Mouse (Mus musculus): Measurements from ENCODE around the gene Gm9970.

Gene Gm9970

DNA sequence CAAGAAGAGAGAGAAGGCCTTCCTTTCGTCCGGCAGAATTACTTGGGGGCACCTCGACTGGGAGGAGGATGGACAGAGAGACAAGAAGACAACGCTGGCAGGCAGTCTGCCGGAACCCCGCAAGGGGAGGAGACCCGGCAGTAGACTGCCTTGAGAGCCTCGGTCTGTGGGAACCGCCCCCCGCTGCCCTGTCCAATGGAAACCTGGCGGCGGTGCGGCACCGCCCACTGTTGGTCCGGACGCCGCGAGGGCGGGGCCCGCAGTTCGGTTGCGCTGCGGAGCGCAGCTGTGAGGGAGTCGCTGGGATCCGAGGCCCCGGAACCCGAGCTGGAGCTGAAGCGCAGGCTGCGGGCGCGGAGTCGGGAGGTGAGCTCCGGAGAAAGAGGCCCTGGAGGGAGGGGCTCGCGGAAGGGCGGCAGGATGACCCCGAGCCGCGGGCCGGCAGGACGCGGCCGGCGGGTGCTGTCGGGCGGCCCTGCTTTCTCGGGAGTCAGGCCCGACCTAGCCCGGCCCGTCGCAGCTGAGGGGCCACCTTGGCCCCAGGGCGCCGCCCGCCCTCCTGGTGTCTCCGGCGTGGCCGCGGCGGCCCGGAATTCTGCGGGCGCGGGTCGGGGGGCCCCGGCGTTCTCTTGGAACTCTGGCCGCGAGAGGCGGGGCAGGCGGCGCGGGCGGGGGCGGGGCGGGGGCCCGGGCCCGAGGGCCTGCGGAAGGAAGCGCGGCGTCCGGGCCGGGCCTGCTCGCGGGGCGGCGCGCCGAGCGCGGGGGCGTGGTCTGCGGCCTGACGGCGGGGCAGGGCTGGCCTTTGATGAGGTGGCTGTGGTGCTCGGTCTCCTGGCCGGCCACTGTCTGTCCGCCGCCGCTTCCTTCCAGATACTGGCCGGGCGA lies at the start of gene Gm9970, which contains the start of gene Nrbp1:
Gene Gm9970, minus strand, starts transcription at position 596 of the 885 bp plus-strand sequence.
Gene Nrbp1, plus strand, starts transcription at position 228 of the 885 bp plus-strand sequence.
- peak; percentile 94 for DNase-seq

DNA sequence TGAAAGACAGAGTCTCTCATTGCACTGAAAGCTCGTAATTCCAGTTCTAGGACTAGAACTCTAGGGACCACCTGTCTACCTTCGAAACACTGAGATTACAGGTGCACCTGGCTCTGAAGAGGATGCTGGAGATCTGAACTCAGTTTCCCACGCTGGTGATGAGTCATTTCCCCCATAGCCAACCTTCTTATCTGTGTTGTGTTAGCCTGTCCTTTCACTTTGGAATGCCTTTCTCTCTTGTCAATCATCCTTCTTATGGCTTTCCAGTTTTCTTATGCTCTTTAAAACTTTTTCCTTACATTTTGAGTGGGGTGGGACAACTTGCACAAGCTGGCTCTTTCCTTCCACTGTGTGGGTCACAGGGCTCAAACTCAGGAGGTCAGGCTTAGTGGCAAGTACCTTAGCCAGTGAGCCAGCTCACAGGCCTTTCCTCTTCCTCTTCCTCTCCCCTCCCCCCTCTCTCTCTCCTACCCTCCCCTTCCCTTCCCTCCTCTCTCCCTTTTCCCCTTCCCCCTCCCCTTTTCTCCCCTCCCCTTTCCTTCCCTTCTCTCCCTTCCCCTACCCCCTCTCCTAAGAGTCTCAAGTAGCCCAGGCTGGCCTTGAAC lies 48.7 kb upstream of the Gm9970 start:
- no peak for DNase-seq

DNA sequence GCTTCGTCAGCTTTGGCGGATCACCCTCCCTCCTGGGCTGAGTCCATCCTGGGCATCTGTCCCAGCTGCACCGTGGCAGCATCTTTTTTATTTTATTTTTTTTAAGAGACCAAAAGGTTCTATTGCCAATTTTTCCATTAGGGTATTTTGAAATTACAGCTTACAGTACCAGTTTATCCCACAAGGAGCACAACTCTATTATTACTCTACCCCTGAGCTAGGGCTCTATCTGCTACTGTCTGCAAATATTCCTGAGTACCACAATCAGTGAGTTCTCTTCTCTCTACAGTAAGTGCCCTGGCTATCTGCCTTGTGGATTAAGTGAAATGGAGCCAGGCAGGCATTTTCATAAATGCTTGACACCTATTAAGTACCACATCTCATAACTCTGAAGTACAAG lies 47.6 kb upstream of the Gm9970 start:
- DNase-seq, result no peak

DNA sequence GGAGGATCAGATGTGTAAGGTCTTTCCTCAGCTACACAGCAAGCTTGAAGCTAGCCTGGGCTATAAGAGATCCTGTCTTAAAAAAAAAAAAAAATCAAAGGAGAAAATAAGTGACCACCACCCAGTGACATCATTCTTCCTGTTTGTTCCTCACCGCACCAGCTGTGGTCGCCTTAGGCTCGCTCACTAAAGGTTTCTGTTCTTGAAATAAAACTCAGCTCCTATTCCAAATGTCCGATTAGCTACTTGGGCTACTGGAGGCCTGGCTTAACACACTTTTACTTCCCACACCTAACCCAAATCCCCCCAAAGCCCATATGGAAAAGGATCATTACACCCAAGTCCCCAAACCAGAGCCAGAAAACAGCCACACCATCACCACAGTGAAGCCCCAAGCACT lies 47.2 kb upstream of the Gm9970 start:
- DNase-seq, result no peak

DNA sequence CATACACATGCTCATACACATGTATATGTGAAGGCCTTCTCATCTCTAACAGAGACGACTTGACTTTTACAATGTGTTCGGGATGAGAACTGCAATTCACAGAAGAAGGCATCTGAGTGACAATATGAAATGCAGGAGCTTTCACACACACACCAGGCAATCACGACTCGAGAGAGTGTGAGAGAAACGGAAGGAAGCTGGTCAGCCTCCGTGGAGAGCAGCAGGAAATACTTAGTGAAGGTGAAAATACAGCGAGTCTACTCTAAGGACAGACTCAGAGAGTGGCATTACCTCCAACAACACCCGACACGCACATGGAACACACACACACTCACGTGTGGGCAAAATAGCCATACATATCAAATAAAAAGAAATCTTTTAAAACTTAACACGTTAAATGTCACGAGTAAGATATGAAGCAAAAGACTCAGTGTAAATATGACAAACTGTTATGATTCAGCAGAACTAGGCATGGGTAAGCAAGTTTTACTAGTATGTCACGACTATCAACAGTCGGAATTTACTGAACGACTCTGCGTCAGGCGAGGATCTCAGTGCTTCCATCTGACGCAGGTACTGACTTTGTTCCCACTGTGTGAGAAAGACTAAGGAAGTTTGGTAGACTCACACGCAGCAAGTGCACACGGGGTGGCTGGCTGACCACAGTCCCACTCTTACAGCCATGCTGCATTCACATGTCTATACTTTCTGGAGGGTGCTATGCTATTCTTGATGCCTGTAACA lies 38.4 kb upstream of the Gm9970 start:
- DNase-seq, result no peak

DNA sequence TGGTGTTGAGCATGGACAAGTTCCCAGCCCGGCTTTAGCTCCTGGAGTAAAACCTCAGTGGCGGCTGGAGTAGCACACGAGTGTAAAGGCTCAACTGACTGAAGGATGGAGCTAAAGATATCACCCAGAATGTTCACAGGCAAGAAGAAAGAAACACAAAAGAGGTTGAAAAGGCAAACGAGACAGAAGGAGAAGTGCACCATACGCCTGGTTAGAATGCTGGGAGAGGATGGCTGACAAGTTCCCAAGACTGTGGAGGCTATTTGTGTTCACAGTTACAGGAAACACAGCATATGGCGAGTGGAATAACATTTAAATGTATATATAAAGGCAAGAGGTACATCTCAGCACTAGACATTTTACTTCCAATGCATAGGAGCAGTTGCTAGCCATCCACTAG lies 32.0 kb upstream of the Gm9970 start:
- no peak for DNase-seq

DNA sequence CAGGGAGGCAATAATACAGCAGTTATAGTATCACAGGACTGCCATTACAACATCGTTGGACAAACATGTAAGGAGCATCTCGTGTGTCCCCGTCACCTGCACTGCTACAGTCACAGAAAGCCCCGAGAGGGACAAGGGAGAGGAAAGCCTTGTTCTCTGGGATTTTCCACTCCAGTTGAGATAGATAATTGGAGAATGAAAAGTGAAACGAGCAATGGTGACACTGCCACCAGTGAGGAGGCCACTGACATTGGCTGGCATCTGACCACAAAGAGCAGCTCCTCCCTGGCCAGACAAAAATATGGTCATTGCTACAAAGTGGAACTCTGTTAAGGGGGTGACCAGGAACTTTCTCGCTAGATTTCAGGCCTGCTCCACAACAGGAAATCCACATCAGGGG lies 26.7 kb upstream of the Gm9970 start:
- DNase-seq, result no peak

DNA sequence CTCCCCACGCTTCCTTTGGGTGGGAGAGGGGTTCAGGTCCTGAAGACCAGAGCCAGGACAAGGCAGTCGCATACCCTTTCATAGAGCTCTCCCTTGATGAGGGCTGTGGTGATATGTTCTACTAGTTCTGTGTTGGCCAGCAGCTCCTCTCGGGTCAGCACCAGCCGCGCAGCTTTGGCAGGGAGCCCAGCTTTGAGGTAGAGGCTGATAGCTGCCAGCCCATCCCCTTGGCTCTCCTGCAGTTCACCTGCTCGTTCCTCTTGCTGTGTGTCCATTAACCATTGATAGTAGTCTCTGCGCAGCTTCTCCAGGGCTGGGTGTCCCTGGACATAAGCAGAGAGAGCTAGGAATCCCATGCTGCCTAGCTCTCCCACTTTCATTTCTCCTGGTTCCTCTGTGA lies 25.1 kb upstream of the Gm9970 start:
- no peak for DNase-seq

DNA sequence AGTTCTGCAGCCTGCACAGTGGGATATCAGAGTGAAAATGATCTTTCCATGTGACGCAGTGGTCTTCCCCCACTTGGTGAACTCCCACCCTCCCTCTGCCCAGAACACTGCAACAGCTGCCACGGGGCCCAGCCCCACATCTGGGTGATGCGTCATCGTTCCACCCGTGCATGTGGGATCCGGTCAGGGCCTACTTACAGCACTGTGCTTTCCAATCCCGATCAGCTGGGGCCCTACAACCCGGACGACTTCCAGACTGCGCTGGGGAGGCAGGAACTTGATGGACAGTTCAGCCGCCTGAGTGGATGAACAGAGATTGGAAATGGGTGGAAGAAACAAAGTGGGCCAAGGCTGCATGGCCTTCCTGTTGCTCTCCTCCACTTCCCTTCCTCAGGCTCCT lies 16.6 kb upstream of the Gm9970 start:
- no peak for DNase-seq

DNA sequence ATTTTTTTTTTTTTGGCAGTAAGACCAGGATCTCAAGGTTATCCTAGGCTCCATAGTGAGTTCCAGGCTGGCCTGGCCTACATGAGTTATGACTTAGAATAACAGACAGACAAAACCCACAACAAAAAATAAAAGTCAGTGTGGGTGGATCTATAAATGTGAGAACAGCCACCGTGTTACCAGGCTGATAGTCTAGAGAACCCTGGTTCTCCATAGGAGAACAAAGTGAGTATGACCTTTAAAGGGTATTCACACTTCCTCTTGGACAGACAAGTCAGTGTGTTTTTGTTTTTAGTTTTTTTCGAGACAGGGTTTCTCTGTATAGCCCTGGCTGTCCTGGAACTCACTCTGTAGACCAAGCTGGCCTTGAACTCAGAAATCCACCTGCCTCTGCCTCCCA lies 14.9 kb upstream of the Gm9970 start:
- no peak for DNase-seq

DNA sequence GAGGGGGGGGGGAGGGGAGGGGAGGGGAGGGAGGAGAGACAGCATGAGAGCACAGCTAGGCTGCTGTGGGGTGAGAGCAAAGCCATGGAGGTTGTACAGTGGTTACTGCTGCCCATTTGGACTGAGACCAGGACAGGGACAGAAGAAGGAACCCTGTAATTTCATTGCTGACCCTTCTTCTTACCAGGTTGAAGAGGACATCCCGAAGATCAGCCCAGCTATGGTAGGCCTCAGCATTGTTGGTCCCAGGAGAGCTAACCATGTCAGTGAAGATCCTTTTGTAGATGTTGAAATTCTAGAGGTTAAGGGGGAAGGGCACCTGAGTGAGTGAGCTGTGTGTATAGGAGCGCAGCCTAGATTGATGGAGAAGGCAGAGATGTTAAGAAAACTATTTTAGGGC lies 14.3 kb upstream of the Gm9970 start:
- DNase-seq, result no peak

DNA sequence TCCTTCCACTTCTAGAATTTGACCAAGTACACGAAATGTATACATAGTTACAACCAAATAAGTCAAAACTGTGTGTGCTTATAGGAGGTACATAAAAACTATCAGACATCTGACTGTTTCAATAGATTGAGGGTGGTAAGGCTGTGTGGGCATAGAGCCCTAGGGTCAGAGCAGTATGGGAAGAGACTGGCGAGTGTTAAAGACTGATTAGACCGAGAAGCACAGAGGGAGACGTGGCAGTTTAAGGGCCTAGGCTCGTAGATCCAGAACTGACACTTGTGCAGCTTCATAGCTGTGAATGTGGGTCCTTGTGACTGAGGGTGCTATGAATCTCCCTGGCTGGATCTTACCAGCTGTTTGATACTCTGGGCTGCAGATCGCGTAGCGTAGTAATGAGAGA lies 13.9 kb upstream of the Gm9970 start:
- no peak for DNase-seq

DNA sequence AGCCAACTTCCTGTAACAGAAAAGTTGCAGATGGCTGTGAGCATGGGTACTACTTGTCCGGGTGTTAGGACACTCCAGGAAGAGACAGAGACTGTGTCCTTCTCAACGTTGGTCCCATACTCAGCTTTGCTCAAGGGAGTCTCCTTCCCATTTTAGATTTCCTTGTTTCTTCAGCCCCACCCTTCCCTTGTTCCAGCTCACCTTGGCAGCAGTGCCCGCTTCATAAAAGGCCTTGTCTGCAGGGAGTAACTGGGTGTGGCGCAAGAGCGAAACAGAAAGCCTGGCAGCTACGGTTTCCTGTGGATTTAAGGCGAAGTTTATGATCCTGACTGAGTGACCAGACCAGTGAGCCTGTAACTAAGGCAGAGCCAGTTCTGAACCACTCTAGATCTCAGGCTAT lies 13.4 kb upstream of the Gm9970 start:
- no peak for DNase-seq

DNA sequence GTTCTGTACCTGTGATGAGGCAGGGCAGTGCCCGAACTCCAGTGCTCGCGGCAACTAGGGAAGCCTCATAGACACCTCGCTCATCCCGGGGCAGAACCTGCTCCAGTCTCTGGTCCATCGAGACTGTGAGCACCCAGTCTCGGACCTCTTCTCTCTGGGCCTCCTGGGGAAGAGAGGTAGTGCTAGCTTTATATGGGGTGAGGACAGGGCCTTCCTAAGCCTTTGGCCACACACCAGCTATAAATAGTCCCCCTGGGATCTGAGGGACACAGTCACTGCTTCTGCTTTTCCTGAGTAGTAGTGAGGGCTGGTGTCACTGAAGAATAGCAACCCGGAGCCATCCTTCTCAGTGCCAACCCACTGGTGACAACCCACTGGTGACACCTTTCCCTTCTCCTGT lies 12.8 kb upstream of the Gm9970 start:
- no peak for DNase-seq

DNA sequence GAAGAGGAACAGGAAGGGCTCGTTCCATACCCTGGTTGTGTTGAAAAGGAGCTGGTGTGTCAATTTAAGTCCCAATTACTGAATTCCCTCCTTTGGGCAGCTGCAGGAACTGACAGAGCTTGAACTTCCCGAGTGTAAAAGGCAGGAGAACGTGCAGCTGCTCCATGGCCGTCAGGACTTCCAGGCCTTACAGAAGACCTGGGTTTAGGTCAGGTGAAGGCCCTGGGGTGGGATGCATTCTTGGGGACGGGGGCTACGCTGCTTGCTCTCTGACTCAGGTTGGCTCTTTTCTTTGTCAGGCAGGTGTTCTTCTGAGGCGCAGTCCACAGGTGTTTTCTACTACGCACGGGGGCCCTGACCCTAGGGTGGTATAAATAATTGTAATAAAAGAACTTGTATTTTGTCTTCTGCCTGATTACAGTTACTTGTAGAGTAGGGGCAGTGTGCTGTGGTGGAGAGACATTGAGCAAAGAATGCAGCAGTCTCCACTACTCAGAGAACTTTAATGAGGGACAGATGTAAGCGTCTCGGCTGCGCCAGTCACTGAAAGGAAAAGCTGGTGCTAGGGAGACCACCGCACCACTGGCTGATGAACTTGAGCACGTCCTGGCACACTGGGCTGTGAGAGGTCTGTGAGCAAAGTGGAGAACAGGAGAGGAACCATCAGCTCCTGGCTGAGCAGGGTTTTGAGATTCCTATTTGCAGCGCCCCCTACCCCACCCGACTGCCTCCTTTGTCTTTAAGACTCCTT lies 11.9 kb upstream of the Gm9970 start:
- no peak for DNase-seq

DNA sequence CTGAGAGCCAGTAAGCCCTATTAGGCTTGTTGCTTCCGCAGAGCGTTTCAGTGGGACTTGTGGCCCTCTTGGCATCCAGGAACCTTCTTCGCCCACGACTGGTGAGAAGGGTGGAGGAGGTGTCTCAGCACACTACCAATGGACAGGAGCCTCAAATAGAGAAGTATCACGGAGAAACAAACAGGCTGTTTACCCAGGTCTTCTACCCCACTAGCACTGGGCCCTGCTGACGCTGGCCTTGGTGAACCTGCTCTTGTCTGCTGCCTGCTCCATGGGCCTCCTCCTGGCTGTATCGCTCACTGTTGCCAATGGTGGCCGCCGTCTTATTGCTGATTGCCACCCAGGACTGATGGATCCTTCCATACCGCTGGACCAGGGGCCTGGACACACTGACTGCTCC lies 11.1 kb upstream of the Gm9970 start:
- no peak for DNase-seq

DNA sequence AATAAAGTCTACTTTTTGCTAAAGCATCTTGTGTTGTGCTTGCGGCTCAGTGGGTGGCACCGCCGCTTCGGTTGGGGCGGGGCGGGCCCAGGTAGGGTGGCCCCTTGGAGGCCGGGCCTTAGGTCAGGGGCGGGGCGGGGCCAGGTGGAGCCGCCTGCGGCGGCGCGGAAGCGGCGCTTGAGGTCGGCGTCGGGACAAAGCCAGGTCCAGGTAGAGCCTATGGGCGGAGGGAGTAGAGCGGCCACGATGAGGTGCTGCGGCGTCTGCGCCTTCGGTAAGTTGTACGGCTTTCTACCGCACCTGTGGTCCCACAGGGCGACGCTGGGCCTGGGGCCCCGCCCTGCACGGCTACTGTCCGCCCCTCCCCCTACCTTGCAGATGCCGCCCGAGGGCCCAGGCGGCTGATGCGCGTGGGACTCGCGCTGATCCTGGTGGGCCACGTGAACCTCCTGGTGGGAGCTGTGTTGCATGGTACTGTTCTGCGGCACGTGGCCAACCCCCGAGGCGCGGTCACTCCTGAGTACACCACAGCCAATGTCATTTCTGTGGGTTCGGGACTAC lies 10.6 kb upstream of the Gm9970 start, which contains the start of gene Krtcap3:
Gene Krtcap3, plus strand, starts transcription at position 151 of the 561 bp plus-strand sequence.
- no peak for DNase-seq

DNA sequence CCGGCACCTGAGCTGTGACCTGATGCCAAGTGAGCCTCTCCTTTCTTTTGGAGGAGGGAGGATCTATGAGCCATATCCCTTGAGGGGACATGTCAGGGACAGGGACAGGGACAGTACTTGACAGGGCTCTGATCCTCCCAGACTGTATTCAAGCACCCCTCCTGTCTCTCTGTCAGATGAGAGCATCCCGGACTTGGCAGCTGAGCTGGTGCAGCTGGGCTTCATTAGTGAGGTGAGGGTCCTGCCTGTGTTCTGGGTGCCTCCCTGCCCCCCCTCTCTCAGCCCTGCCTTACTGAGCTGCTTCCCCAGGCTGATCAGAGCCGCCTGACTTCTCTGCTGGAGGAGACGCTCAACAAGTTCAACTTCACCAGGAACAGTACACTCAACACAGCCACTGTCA lies 9.7 kb upstream of the Gm9970 start:
- DNase-seq, result no peak

DNA sequence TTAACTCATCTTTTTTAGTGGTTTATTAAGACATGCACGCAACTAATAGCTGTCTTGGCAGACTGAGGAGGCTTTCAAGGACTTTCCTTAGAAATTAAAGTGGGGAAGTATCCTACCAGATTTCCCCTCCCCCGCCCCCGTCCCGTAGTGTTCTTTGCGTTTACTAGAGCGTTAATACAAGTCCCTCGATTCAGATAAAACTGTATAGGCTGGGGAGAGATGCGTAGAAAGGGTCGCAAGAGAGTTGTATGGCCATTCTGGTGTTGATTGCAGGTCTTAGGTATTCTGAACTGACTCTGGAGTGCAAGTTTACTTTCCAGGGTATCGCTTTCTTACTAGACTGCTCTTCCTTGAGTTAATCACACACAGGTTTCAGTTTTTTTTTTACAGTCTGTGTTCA lies 1.2 kb upstream of the Gm9970 start:
- no peak for DNase-seq

DNA sequence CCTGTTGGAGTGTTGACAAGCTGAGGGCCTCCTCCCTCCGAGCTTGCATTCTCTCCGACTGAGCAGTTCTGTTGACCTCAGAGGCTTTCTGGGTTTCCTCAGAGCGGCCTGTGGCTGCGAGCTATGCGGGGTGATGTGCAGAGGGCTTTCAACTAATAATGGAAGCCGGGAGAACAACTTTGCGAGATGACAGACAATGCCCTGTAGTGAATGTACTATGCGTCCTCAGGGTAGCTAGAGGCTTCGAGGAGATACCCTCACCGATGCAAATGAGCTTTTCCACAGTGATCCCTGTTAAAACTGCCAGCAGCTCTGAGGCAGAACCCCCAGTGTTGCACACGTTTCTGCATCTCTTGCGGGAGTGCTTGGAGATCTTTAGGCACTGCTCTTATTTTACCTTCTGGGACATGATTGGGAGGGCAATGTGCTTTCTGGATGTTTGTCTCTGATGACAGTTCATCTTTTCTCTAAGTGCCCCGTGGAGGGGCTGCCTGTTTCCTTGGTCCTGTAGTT lies 546 bp upstream of the Gm9970 start:
- no peak for DNase-seq

DNA sequence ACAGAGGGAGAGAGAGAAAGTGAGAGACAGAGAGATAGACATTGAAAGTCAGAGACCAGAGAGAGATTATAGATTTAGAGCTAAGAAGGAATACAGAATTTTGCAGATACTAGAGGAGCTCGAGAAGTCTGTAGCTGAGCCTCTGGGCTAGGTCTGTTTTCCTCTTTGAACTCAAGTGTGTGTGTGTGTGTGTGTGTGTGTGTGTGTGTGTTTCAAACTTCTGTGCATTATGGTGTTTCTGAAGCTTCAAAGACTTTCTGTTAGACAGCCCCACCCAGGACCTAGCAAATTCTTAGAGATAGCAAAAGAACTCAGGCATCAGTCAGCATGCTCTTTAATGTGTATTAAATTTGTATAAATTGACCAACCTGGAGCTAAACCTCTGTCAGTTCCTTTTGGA lies 14.4 kb downstream of the Gm9970 start:
- DNase-seq, result no peak

DNA sequence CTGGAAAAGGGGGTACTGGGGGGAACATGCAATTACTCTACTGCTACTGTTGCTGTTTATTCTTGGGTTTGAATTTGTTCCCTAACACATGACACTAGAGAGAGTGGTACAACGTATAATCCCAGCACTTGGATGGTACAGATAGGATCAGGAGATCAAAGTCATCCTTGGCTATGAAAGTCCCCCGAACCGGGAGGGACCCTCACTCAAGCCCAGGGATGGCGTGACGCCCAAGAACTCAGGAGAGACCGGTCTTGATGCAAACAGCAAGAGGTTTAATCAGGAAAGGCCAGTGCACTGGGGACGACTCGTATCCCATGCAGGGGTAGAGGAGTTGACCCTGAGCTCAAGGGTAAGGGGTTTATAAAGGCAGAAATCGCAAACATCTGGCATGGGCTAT lies 18.3 kb downstream of the Gm9970 start:
- no peak for DNase-seq
